Mouse (Mus musculus): ENCODE results near the gene Ccnc. TPM values are rescaled to one million over a fixed set of nuclear protein-coding genes. Genes with fewer than 3 reads are reported as not detected.

Ccnc gene
- polyA plus RNA-seq, 1 experiment from 2014 or later, result 42.1 TPM

GRCm38 (mm10) chr4:21780816-21781726 lies 53.6 kb downstream of the Ccnc start:
- ATAC-seq (ENCODE audit: insufficient read depth, low FRiP score), result no peak
- Histone ChIP-seq H3K36me3 (ENCODE audit: control insufficient read depth, insufficient read depth, low read length) (peaks cover 9% of the 10 kb centered on the region; the same call in 1 of the 2 replicates), H3K27me3 (ENCODE audit: control insufficient read depth, insufficient read depth, low read length) (no peaks in the 10 kb centered on the region), H3K4me3 (replicated peaks; ENCODE audit: low read length) (no peak overlapping the region), H3K4me2 (ENCODE audit: low read depth, low read length) (no peak overlapping the region), H3K9ac (ENCODE audit: low read length) (no peak overlapping the region), H3K27ac (ENCODE audit: low read length) (no peak overlapping the region), H3K9me3 (replicated peaks; ENCODE audit: control insufficient read depth, low read length) (no peaks in the 10 kb centered on the region), H3K4me1 (ENCODE audit: control insufficient read depth, insufficient read depth, low read length) (0 out of 2 replicates have a peak, but pooled peaks cover 5% of the 10 kb centered on the region)
- 87% methylated on average over 12 of the region's 12 CpGs for WGBS

- Histone ChIP-seq H3K9me3 (replicated peaks; ENCODE audit: control insufficient read depth, low read length) (no peaks in the 10 kb centered on the region), H3K27me3 (ENCODE audit: control insufficient read depth, insufficient read depth, low read length) (no peaks in the 10 kb centered on the region), H3K36me3 (ENCODE audit: control insufficient read depth, insufficient read depth, low read length) (peaks cover 13% of the 10 kb centered on the region), H3K27ac (ENCODE audit: low read length) (no peak overlapping the region), H3K9ac (ENCODE audit: low read length) (no peak overlapping the region), H3K4me1 (ENCODE audit: control insufficient read depth, insufficient read depth, low read length) (no peaks in the 10 kb centered on the region), H3K4me2 (ENCODE audit: low read depth, low read length) (no peak overlapping the region), H3K4me3 (replicated peaks; ENCODE audit: low read length) (no peak overlapping the region)
- 94% methylated on average over 12 of the region's 12 CpGs for WGBS
- ATAC-seq (ENCODE audit: insufficient read depth, low FRiP score), result no peak
Observed at GRCm38 (mm10) chr4:21786268-21786667, 58.8 kb downstream of the Ccnc start.

GRCm38 (mm10) chr4:21788903-21789302 lies 61.4 kb downstream of the Ccnc start:
- no peaks in the 10 kb centered on the region for H3K9me3 ChIP-seq (replicated peaks; ENCODE audit: control insufficient read depth, low read length)
- H3K4me3 ChIP-seq (replicated peaks; ENCODE audit: low read length), result no peak overlapping the region
- H3K4me2 ChIP-seq (ENCODE audit: low read depth, low read length), result no peak overlapping the region
- no peak overlapping the region for H3K27ac ChIP-seq (ENCODE audit: low read length)
- no peaks in the 10 kb centered on the region for H3K4me1 ChIP-seq (ENCODE audit: control insufficient read depth, insufficient read depth, low read length)
- ATAC-seq (ENCODE audit: insufficient read depth, low FRiP score), result no peak
- H3K27me3 ChIP-seq (ENCODE audit: control insufficient read depth, insufficient read depth, low read length), result no peaks in the 10 kb centered on the region
- 89% methylated on average over 6 of the region's 6 CpGs for WGBS
- H3K36me3 ChIP-seq (ENCODE audit: control insufficient read depth, insufficient read depth, low read length), result peaks cover 8% of the 10 kb centered on the region; the same call in 1 of the 2 replicates
- no peak overlapping the region for H3K9ac ChIP-seq (ENCODE audit: low read length)

GRCm38 (mm10) chr4:21789836-21790235 lies 62.3 kb downstream of the Ccnc start:
- Histone ChIP-seq H3K27me3 (ENCODE audit: control insufficient read depth, insufficient read depth, low read length) (no peaks in the 10 kb centered on the region), H3K27ac (ENCODE audit: low read length) (no peak overlapping the region), H3K4me3 (replicated peaks; ENCODE audit: low read length) (no peak overlapping the region), H3K9ac (ENCODE audit: low read length) (no peak overlapping the region), H3K4me1 (ENCODE audit: control insufficient read depth, insufficient read depth, low read length) (no peaks in the 10 kb centered on the region), H3K9me3 (replicated peaks; ENCODE audit: control insufficient read depth, low read length) (no peaks in the 10 kb centered on the region), H3K4me2 (ENCODE audit: low read depth, low read length) (no peak overlapping the region), H3K36me3 (ENCODE audit: control insufficient read depth, insufficient read depth, low read length) (peaks cover 8% of the 10 kb centered on the region; the same call in 1 of the 2 replicates)
- no peak for ATAC-seq (ENCODE audit: insufficient read depth, low FRiP score)
- WGBS, result 84% methylated on average over 4 of the region's 4 CpGs

- no peak for ATAC-seq (ENCODE audit: insufficient read depth, low FRiP score)
- Histone ChIP-seq H3K9me3 (replicated peaks; ENCODE audit: control insufficient read depth, low read length) (no peaks in the 10 kb centered on the region), H3K4me2 (ENCODE audit: low read depth, low read length) (no peak overlapping the region), H3K27me3 (ENCODE audit: control insufficient read depth, insufficient read depth, low read length) (no peaks in the 10 kb centered on the region), H3K4me1 (ENCODE audit: control insufficient read depth, insufficient read depth, low read length) (no peaks in the 10 kb centered on the region), H3K36me3 (ENCODE audit: control insufficient read depth, insufficient read depth, low read length) (peaks cover 6% of the 10 kb centered on the region; the same call in 1 of the 2 replicates), H3K27ac (ENCODE audit: low read length) (no peak overlapping the region), H3K9ac (ENCODE audit: low read length) (no peak overlapping the region), H3K4me3 (replicated peaks; ENCODE audit: low read length) (no peak overlapping the region)
- 41% methylated on average over 3 of the region's 3 CpGs for WGBS
Observed at GRCm38 (mm10) chr4:21793631-21794030, 66.1 kb downstream of the Ccnc start.

- Histone ChIP-seq H3K27ac (ENCODE audit: low read length) (no peak overlapping the region), H3K36me3 (ENCODE audit: control insufficient read depth, insufficient read depth, low read length) (peaks cover 12% of the 10 kb centered on the region; the same call in 1 of the 2 replicates), H3K4me3 (replicated peaks; ENCODE audit: low read length) (no peak overlapping the region), H3K27me3 (ENCODE audit: control insufficient read depth, insufficient read depth, low read length) (no peaks in the 10 kb centered on the region), H3K9ac (ENCODE audit: low read length) (no peak overlapping the region), H3K9me3 (replicated peaks; ENCODE audit: control insufficient read depth, low read length) (no peaks in the 10 kb centered on the region), H3K4me1 (ENCODE audit: control insufficient read depth, insufficient read depth, low read length) (no peaks in the 10 kb centered on the region), H3K4me2 (ENCODE audit: low read depth, low read length) (no peak overlapping the region)
- 93% methylated on average over 1 of the region's 1 CpGs for WGBS
- ATAC-seq (ENCODE audit: insufficient read depth, low FRiP score), result no peak
Observed at GRCm38 (mm10) chr4:21801013-21801412, 73.5 kb downstream of the Ccnc start.

- ATAC-seq (ENCODE audit: insufficient read depth, low FRiP score), result no peak
- peaks cover 12% of the 10 kb centered on the region; the same call in 1 of the 2 replicates for H3K36me3 ChIP-seq (ENCODE audit: control insufficient read depth, insufficient read depth, low read length)
- no peaks in the 10 kb centered on the region for H3K27me3 ChIP-seq (ENCODE audit: control insufficient read depth, insufficient read depth, low read length)
- H3K4me3 ChIP-seq (replicated peaks; ENCODE audit: low read length), result no peak overlapping the region
- 89% methylated on average over 2 of the region's 2 CpGs for WGBS
- no peaks in the 10 kb centered on the region for H3K4me1 ChIP-seq (ENCODE audit: control insufficient read depth, insufficient read depth, low read length)
- no peaks in the 10 kb centered on the region for H3K9me3 ChIP-seq (replicated peaks; ENCODE audit: control insufficient read depth, low read length)
- no peak overlapping the region for H3K27ac ChIP-seq (ENCODE audit: low read length)
- no peak overlapping the region for H3K4me2 ChIP-seq (ENCODE audit: low read depth, low read length)
- H3K9ac ChIP-seq (ENCODE audit: low read length), result no peak overlapping the region
Observed at GRCm38 (mm10) chr4:21801620-21802019, 74.1 kb downstream of the Ccnc start.

- H3K9me3 ChIP-seq (replicated peaks; ENCODE audit: control insufficient read depth, low read length), result no peaks in the 10 kb centered on the region
- H3K4me2 ChIP-seq (ENCODE audit: low read depth, low read length), result no peak overlapping the region
- no peaks in the 10 kb centered on the region for H3K4me1 ChIP-seq (ENCODE audit: control insufficient read depth, insufficient read depth, low read length)
- H3K9ac ChIP-seq (ENCODE audit: low read length), result no peak overlapping the region
- no peak overlapping the region for H3K27ac ChIP-seq (ENCODE audit: low read length)
- ATAC-seq (ENCODE audit: insufficient read depth, low FRiP score), result no peak
- H3K36me3 ChIP-seq (ENCODE audit: control insufficient read depth, insufficient read depth, low read length), result peaks cover 9% of the 10 kb centered on the region; the same call in 1 of the 2 replicates
- no peak overlapping the region for H3K4me3 ChIP-seq (replicated peaks; ENCODE audit: low read length)
- no peaks in the 10 kb centered on the region for H3K27me3 ChIP-seq (ENCODE audit: control insufficient read depth, insufficient read depth, low read length)
- WGBS, result 83% methylated on average over 5 of the region's 5 CpGs
Observed at GRCm38 (mm10) chr4:21807204-21807603, 79.7 kb downstream of the Ccnc start.

Measured in stomach, embryonic 16.5 days (tissue).